Mouse (Mus musculus): ENCODE measurements around the gene Cept1.

- no peak for TF ChIP-seq CTCF (IDR thresholded peaks at IDR 0.05; ENCODE audit: low read depth, low read length)
- TF ChIP-seq GATA1 (IDR thresholded peaks at IDR 0.05; ENCODE audit: borderline replicate concordance, low read length), result no peak
- no peak for TF ChIP-seq POLR2AphosphoS5 (IDR thresholded peaks at IDR 0.05; ENCODE audit: insufficient replicate concordance, low read depth, low read length)
- no peak for TF ChIP-seq GATA2 (IDR thresholded peaks at IDR 0.05; ENCODE audit: borderline replicate concordance, low read depth, low read length)
Observed at GRCm38 (mm10) chr3:106547171-106547923, at the start of gene Cept1, which contains the start of gene Dram2.

Measured in G1E (cell line).